Mouse (Mus musculus) CD4-positive helper T cell, adult 2 months (primary cell): ENCODE results near the gene Ruvbl2.
"Not testable (repeated sequence)": the region's sequence is repeated elsewhere in the genome, so short reads cannot be mapped to it uniquely, and the experiment has no call there.

Source experiments
- DNase-seq: peaks from one replicate; pipeline ENCODE4 v3.0.0-alpha.2; 2012; ENCODE audit warnings: low read depth, missing footprints, low spot score

Ruvbl2 gene

DNA sequence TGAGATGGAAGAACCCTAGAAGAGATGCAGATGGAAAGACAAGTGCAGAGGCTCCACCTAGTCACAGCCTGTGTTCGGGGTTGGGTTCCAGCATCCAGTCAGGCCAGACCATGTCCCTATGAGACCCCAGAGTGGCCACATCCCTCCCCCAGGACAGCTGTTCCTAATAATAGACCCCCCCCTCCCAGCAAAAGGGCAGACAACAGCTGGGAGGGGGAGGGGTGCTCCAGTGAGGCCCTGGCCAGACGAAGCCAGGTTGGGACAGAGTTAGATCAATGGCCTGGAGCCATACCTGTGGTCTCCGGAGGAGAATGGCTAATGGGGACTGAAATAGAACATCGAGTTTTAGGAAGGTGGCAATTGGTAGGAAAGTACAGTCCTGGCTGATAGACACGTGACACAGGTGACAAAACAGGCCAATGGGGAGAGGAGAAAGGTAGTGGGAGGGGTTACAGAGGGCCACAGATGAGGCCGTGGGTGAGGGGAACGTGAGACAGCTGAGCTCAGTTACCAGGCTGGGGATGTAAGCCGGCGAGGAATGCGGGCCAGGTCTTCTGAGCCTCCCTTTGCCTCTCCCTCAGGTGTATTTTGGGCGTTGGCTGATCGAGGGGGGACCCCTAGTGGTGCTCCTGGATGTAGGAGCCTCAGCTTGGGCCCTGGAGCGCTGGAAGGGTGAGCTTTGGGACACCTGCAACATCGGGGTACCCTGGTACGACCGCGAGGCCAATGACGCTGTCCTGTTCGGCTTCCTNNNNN lies at the start of gene Ruvbl2:
Ruvbl2 (minus strand) TSS at position 576 of the 756 bp plus-strand sequence.
- no peak for DNase-seq

- DNase-seq: no peak
Measured at GRCm38 (mm10) chr7:45486761-45487415, 49.0 kb upstream of the Ruvbl2 start, which contains the start of gene Gm45808. Gene Gm45808, minus strand, starts transcription at chr7:45486811.

DNA sequence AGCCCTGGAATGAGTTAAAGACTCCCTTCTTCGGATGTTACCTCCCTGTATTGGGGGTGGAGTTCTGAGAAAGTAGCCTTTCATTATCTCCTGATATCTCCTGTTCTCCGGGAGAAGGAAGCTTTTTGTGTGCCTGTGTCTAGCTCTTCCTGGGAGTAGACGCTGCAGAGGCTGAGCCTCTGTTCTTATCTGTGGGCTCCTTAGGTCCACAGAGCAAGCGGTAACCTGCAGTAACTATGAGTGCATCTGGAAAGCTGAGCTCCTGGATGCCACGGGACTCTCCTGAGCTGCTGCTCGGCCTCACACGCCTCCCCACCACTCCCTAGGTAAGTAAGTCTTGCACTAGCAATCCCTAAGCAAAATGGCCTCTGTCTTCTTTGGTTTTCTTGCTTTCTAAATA lies 48.3 kb upstream of the Ruvbl2 start:
- no peak for DNase-seq

GRCm38 (mm10) chr7:45484985-45485384 lies 47.1 kb upstream of the Ruvbl2 start:
- DNase-seq: not testable (repeated sequence)

DNA sequence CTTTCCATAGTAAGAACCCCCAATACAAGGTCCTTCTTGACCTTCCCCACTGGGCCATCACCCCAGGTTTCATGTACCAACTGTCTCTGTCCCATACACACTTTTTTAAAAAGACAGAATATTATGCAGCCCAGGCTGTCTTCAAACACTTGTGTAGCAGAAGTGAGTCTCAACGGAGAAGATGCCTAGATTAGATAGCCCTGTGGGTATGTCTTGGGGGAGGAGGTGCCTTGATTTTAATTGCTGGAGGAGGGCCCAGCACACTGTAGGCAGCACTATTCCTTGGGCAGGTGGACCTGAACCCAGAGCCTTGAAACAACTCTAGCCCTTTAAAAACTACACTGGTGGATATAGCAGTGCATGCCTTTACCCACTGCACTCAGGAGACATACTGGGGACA lies 44.3 kb upstream of the Ruvbl2 start:
- DNase-seq: no peak

- peak; percentile 67 for DNase-seq
Measured at GRCm38 (mm10) chr7:45481374-45481927, 43.6 kb upstream of the Ruvbl2 start, which contains the start of gene Tulp2. Gene Tulp2, plus strand, starts transcription at chr7:45481877.

DNA sequence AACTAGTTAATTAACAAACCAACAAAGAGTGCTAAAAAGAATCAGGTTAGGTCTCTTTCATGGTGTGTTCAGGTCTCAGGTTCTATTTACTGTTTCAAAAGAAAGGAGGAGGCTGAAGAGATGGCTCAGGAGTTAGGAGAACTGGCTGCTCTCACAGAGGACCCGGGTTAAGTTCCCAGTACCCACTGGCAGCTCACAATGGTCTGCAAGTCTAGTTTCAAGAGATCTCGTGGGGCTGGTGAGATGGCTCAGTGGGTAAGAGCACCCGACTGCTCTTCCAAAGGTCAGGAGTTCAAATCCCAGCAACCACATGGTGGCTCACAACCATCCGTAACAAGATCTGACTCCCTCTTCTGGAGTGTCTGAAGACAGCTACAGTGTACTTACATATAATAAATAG lies 42.4 kb upstream of the Ruvbl2 start:
- not testable (repeated sequence) for DNase-seq

DNA sequence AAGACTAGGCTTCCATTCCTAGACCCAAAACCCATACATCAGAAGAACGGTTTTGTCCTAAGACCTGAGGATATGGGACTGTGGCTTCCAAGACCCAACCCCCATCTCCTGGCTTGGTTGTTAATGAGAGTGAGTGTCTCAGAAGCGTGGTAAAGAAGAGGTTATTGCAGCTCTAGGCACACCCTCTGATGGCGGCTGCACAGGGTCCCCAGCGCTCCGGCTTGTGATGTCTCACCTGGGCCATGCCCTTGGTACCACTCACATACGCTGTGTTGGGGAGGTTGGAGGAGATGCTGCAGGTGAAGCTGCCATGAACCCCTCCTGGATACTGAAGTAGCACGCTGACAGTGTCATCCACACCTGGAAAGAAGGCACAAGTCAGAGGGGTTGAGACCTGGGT lies 40.9 kb upstream of the Ruvbl2 start:
- DNase-seq: no peak

- DNase-seq: peak; percentile 68
Measured at GRCm38 (mm10) chr7:45477003-45477402, 39.1 kb upstream of the Ruvbl2 start.

GRCm38 (mm10) chr7:45476453-45476852 lies 38.6 kb upstream of the Ruvbl2 start:
- DNase-seq: no peak

- no peak for DNase-seq
Measured at GRCm38 (mm10) chr7:45475291-45475969, 37.5 kb upstream of the Ruvbl2 start.

DNA sequence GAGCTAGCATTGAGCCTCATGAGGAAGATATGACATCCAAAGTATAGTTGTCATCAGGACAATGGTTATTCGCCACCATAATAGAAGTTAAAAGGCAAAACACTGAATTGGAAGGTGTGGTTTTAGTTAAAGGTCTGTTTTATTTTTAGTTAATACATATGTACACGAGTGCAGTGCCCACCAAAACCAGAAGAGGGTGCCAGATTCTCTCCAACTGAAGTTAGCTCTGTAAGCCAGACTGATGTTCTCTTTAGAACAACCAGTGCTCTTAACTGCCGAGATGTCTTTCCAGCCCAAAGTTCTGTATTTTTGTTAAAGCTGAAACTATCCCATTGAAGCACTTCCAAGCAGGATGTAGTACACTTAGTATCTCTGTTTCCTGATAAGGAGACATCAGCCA lies 33.0 kb upstream of the Ruvbl2 start:
- DNase-seq: peak; percentile 79

DNA sequence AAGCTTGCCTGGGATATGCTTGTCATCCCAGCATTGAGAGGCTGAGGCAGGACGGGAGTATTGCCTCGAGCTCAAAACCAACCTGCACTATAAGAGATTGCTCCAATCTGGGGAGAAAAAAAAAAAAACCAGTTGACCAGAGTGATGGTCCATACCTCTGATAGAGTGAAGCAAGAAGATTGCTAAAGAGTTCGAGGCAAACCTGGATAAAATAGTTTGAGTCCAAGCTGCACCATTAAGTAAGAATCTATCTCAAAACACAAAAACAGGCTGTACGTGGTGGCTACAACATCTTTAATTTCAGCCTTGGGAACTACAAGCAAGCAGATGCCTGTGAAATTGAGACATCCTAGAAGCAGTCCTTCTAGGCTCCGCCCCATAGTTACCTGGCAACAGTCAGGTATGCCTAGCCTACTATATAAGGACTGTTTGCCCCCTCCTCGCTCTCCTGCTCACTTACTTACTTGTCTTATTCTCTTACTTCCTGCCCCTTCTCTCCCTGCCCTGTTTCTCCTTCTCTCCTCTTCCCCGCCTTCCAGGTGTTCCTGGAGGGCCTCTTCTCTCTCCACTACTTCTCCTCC lies 29.3 kb upstream of the Ruvbl2 start:
- DNase-seq: no peak

DNA sequence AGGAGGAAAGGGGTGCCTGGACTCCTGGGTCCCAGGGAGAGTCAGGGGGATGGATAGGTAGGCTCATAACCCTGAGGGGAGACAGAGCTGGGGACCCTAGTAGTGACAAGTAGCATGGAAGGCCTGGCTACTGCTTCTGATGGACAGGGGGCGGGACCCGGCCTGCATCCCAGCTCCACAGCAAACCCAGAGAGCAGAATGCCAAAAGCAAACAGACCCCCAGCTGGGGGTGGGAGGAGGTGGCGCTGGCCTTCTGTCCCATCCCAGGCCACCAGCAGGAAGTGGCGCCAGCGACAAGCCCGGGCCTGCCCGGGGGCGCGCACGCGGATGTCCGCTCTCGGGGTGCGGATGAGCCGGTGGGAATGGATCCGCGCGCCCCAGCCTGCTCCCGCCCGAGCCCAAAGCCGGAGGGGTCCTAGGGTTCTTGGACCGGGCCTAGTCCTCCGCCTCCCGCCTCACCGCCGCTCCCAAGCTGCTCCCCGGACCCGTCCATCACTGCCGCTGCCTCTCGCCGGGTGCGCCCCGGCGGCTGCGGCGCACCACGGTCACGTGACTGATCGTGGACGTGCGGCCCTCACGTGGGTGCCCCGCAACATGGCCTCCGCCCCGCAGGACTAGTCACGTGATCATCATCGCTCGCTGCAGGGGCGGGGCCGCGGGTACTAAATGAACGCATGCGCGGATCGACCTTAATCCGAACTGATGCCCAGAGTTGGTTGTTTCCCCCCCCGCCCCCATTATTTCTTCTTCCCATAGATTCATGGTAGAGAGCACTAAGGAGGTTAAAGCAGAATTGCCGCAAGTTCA lies 28.6 kb upstream of the Ruvbl2 start, which contains the start of gene Bax:
Bax (minus strand) TSS at position 616 of the 807 bp plus-strand sequence.
- peak; percentile 95 for DNase-seq

DNA sequence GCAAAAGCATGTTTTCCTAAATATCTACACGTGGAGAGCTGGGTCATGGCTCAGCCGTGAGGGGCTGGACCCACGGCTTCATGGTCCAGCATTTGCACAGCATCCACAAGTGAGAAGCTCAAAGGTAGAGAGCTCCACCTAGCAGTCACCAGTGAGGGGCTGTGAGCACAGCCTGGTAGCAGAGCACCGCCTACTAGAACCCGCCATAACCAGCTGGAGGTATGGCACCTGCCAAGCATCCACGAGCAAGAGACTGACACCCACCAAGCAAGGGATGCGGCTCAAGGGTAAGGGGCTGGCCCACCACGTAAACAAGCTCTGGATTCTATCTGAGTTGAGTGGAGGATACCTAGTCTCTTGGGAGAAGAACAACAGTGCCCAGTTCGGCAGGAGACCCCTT lies 27.7 kb upstream of the Ruvbl2 start:
- DNase-seq: no peak

DNA sequence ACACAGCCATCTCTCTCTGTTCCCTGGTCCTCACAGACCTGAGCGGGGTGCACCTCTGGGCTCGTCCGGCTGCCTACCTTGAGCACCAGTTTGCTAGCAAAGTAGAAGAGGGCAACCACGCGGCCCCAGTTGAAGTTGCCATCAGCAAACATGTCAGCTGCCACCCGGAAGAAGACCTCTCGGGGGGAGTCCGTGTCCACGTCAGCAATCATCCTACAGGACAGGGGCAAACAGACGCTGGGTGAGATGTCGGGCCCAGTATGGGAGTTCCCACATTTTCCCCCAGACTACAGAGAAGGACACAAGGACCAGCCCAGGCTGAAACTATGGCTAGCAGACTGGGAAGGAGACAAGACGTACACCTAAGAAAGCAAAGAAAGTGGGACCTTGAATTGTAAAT lies 27.2 kb upstream of the Ruvbl2 start:
- no peak for DNase-seq

- no peak for DNase-seq
Measured at GRCm38 (mm10) chr7:45463987-45464778, 26.3 kb upstream of the Ruvbl2 start.

- DNase-seq: not testable (repeated sequence)
Measured at GRCm38 (mm10) chr7:45462868-45463267, 25.0 kb upstream of the Ruvbl2 start.

DNA sequence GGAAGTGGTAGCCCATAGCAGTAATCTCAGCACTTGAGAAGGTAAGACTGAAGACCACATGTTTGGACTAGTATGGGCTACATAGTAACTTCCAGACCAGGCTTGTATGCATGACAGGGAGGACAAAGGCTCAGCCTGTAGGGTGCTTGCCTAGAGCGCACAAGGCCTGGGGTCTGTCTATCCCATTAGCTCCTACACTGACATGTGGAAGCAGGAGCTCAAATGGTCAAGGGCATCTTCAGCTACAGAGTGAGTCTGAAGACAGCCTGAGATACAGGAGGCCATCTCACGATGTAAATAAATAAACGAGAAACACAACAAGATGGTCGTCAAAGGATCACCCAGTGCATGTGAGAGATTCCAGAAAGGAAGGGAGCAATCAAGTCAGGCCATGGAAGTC lies 24.4 kb upstream of the Ruvbl2 start:
- DNase-seq: no peak

- no peak for DNase-seq
Measured at GRCm38 (mm10) chr7:45461781-45462180, 23.9 kb upstream of the Ruvbl2 start.
